Mouse (Mus musculus): Measurements from ENCODE around the gene Gcn1l1. TPM values are rescaled to one million over a fixed set of nuclear protein-coding genes. Genes with fewer than 3 reads are reported as not detected.

Gcn1l1 gene
- polyA plus RNA-seq, 1 experiment from 2014 or later = 40.3 TPM

DNA sequence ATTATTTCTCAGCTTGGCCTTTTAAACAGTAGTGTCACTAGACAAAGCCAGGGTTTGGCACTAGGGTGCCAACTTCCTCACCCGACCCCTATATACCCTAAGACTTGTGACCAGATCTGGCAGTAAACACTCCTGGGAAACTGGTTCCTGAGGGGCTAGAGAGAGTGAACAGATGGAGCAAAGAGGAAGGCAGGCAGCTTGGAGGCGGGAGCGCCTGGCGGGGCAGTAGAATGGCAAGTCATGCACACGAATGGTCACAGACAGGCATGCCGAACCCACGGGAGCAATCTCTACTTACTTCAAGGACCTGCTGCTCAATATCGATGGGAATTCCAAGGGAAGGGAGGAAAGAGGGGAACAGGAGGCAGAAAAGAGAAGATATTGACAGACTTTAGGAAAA lies 106.8 kb downstream of the Gcn1l1 start:
- no peak overlapping the region for H3K9ac ChIP-seq (ENCODE audit: low read depth, low read length)
- 67% methylated on average over 8 of the region's 8 CpGs for WGBS
- no peaks in the 10 kb centered on the region for H3K36me3 ChIP-seq (ENCODE audit: control insufficient read depth, insufficient read depth, low read length)
- no peak overlapping the region for H3K27ac ChIP-seq (replicated peaks; ENCODE audit: low read depth, low read length)
- DNase-seq (ENCODE audit: low spot score) = no peak
- no peak for ATAC-seq (ENCODE audit: low read depth)
- no peak overlapping the region for H3K4me2 ChIP-seq (ENCODE audit: low read depth, low read length)
- H3K4me3 ChIP-seq (ENCODE audit: low read depth, low read length) = no peak overlapping the region
- H3K4me1 ChIP-seq (ENCODE audit: control insufficient read depth, insufficient read depth, low read length) = no peaks in the 10 kb centered on the region
- no peaks in the 10 kb centered on the region for H3K27me3 ChIP-seq (replicated peaks; ENCODE audit: control insufficient read depth, insufficient read depth, low read length)
- no peaks in the 10 kb centered on the region for H3K9me3 ChIP-seq (ENCODE audit: control insufficient read depth, low read length)

Small RNA genes lying within 50 kb of the gene (microRNA-seq; reads per million reads assigned to microRNA genes)
- gene Mir7029 (ENCODE audit: borderline number of aligned reads) (0.50 reads per million), gene Mir7030 (ENCODE audit: borderline number of aligned reads) (not detected)

Other genes with a start within 250 kb of the Gcn1l1 start
- gene Srsf9, start 238.1 kb upstream of the Gcn1l1 start, polyA plus RNA-seq (2014; fragmentation: Nextera tagmentation; extraction: Ambion mirVana) = 203 and 230 TPM in 2 replicates
- gene Gatc, start 224.1 kb upstream of the Gcn1l1 start, polyA plus RNA-seq (2014; fragmentation: Nextera tagmentation; extraction: Ambion mirVana) = 26.5 and 26.7 TPM in 2 replicates
- 48.5 and 51.3 TPM in 2 replicates for gene Triap1, start 224.0 kb upstream of the Gcn1l1 start, polyA plus RNA-seq (2014; fragmentation: Nextera tagmentation; extraction: Ambion mirVana)
- 833 and 912 TPM in 2 replicates for gene Cox6a1, start 216.3 kb upstream of the Gcn1l1 start, polyA plus RNA-seq (2014; fragmentation: Nextera tagmentation; extraction: Ambion mirVana)
- 16.0 and 16.2 TPM in 2 replicates for gene Msi1, start 135.7 kb upstream of the Gcn1l1 start, polyA plus RNA-seq (2014; fragmentation: Nextera tagmentation; extraction: Ambion mirVana)
- not detected in 2 replicates for gene Pla2g1b, start 99.0 kb upstream of the Gcn1l1 start, polyA plus RNA-seq (2014; fragmentation: Nextera tagmentation; extraction: Ambion mirVana)
- gene Sirt4, start 80.5 kb upstream of the Gcn1l1 start, polyA plus RNA-seq (2014; fragmentation: Nextera tagmentation; extraction: Ambion mirVana) = 13.9 and 20.3 TPM in 2 replicates
- 28.6 and 28.8 TPM in 2 replicates for gene Pxn, start 58.6 kb upstream of the Gcn1l1 start, polyA plus RNA-seq (2014; fragmentation: Nextera tagmentation; extraction: Ambion mirVana)
- gene Rplp0, start 5.8 kb upstream of the Gcn1l1 start, polyA plus RNA-seq (2014; fragmentation: Nextera tagmentation; extraction: Ambion mirVana) = 1,928 and 1,996 TPM in 2 replicates
- 18.9 and 19.3 TPM in 2 replicates for gene Rab35, start 66.7 kb downstream of the Gcn1l1 start, polyA plus RNA-seq (2014; fragmentation: Nextera tagmentation; extraction: Ambion mirVana)
- gene Bicdl1, start 166.4 kb downstream of the Gcn1l1 start, polyA plus RNA-seq (2014; fragmentation: Nextera tagmentation; extraction: Ambion mirVana) = 13.7 and 14.5 TPM in 2 replicates